Mouse (Mus musculus): ENCODE measurements around the gene Efcab6. TPM values are rescaled to one million over a fixed set of nuclear protein-coding genes. Genes with fewer than 3 reads are reported as not detected.

Efcab6 gene
- polyA plus RNA-seq, 1 experiment from 2014 or later, result not detected

DNA sequence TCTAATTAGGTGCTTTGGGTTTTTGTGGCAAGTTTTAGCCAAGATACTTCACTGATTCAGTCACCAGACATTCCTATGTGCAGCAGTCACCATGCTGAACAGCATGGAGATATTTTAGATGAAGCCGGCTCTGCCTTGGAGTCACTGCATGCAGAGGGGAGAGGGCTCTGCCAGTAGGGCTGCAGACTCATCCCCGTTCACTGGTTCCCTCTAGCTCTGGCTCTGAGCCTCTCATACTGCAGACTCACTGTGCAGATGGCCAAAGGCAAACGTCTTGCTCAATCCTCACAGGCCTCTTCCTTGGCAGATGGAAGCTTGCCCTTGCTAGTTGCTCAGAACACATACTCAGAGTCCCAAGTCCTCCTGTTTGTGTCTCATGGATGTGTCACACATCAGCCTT lies 139.8 kb downstream of the Efcab6 start:
- Histone ChIP-seq H3K27ac (ENCODE audit: low read depth) (no peak overlapping the region), H3K4me1 (ENCODE audit: insufficient read depth) (no peaks in the 10 kb centered on the region), H3K4me2 (ENCODE audit: low read depth, low read length) (no peak overlapping the region), H3K9ac (replicated peaks) (no peak overlapping the region), H3K27me3 (ENCODE audit: insufficient read depth, low read length) (no peaks in the 10 kb centered on the region), H3K4me3 (ENCODE audit: low read depth, low read length) (no peak overlapping the region), H3K9me3 (ENCODE audit: low read length) (no peaks in the 10 kb centered on the region), H3K36me3 (replicated peaks; ENCODE audit: insufficient read depth, low read length) (no peaks in the 10 kb centered on the region)
- WGBS (ENCODE audit: insufficient replicate concordance), result 59% methylated on average over 3 of the region's 3 CpGs
- ATAC-seq, result no peak
- DNase-seq, result no peak
- TF ChIP-seq CTCF (IDR thresholded peaks at IDR 0.05; ENCODE audit: low read depth) (no peak), EP300 (IDR thresholded peaks at IDR 0.05; ENCODE audit: low read depth) (no peak)

DNA sequence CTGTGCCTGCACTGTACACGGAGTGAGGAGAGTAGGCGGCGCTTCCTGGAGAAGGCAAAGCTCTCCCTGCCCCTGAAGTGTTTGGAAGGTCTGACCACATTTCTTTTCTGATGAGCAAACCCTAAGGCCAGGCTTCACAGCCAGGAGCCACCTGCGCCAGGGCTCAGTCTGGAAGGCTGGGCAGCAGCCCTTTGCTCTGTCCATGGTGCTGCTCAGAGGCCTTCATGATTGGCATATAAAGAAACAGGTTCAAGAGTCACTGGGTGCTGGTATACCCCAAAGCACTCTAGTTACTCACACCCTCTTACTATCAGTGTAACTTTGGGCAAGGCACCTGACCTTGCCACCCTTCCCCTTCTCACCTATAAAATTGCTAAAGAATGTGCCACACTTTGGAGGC lies 140.5 kb downstream of the Efcab6 start:
- Histone ChIP-seq H3K4me3 (ENCODE audit: low read depth, low read length) (no peak overlapping the region), H3K27me3 (ENCODE audit: insufficient read depth, low read length) (no peaks in the 10 kb centered on the region), H3K9ac (replicated peaks) (no peak overlapping the region), H3K36me3 (replicated peaks; ENCODE audit: insufficient read depth, low read length) (no peaks in the 10 kb centered on the region), H3K9me3 (ENCODE audit: low read length) (no peaks in the 10 kb centered on the region), H3K4me1 (ENCODE audit: insufficient read depth) (no peaks in the 10 kb centered on the region), H3K27ac (ENCODE audit: low read depth) (no peak overlapping the region), H3K4me2 (ENCODE audit: low read depth, low read length) (no peak overlapping the region)
- TF ChIP-seq CTCF (IDR thresholded peaks at IDR 0.05; ENCODE audit: low read depth), result no peak
- TF ChIP-seq EP300 (IDR thresholded peaks at IDR 0.05; ENCODE audit: low read depth), result no peak
- peak; percentile 18 for DNase-seq
- 24% methylated on average over 4 of the region's 4 CpGs for WGBS (ENCODE audit: insufficient replicate concordance)
- ATAC-seq, result no peak

- no peaks in the 10 kb centered on the region for H3K27me3 ChIP-seq (ENCODE audit: insufficient read depth, low read length)
- TF ChIP-seq CTCF (IDR thresholded peaks at IDR 0.05; ENCODE audit: low read depth) (no peak), EP300 (IDR thresholded peaks at IDR 0.05; ENCODE audit: low read depth) (no peak)
- DNase-seq, result no peak
- no peak overlapping the region for H3K9ac ChIP-seq (replicated peaks)
- no peak overlapping the region for H3K4me3 ChIP-seq (ENCODE audit: low read depth, low read length)
- H3K4me1 ChIP-seq (ENCODE audit: insufficient read depth), result no peaks in the 10 kb centered on the region
- H3K27ac ChIP-seq (ENCODE audit: low read depth), result no peak overlapping the region
- 74% methylated on average over 10 of the region's 10 CpGs for WGBS (ENCODE audit: insufficient replicate concordance)
- H3K9me3 ChIP-seq (ENCODE audit: low read length), result no peaks in the 10 kb centered on the region
- no peak overlapping the region for H3K4me2 ChIP-seq (ENCODE audit: low read depth, low read length)
- ATAC-seq, result no peak
- H3K36me3 ChIP-seq (replicated peaks; ENCODE audit: insufficient read depth, low read length), result no peaks in the 10 kb centered on the region
Measured at GRCm38 (mm10) chr15:83915376-83915775, 149.8 kb downstream of the Efcab6 start.

- no peak for DNase-seq
- H3K27ac ChIP-seq (ENCODE audit: low read depth), result no peak overlapping the region
- no peak overlapping the region for H3K9ac ChIP-seq (replicated peaks)
- TF ChIP-seq EP300 (IDR thresholded peaks at IDR 0.05; ENCODE audit: low read depth), result no peak
- TF ChIP-seq CTCF (IDR thresholded peaks at IDR 0.05; ENCODE audit: low read depth), result no peak
- no peak overlapping the region for H3K4me3 ChIP-seq (ENCODE audit: low read depth, low read length)
- H3K9me3 ChIP-seq (ENCODE audit: low read length), result no peaks in the 10 kb centered on the region
- H3K4me2 ChIP-seq (ENCODE audit: low read depth, low read length), result no peak overlapping the region
- no peak for ATAC-seq
- 81% methylated on average over 14 of the region's 14 CpGs for WGBS (ENCODE audit: insufficient replicate concordance)
- no peaks in the 10 kb centered on the region for H3K36me3 ChIP-seq (replicated peaks; ENCODE audit: insufficient read depth, low read length)
- H3K27me3 ChIP-seq (ENCODE audit: insufficient read depth, low read length), result no peaks in the 10 kb centered on the region
- H3K4me1 ChIP-seq (ENCODE audit: insufficient read depth), result no peaks in the 10 kb centered on the region
Measured at GRCm38 (mm10) chr15:83913028-83913714, 152.0 kb downstream of the Efcab6 start.

GRCm38 (mm10) chr15:83906472-83906871 lies 158.7 kb downstream of the Efcab6 start:
- Histone ChIP-seq H3K4me1 (ENCODE audit: insufficient read depth) (no peaks in the 10 kb centered on the region), H3K27ac (ENCODE audit: low read depth) (no peak overlapping the region), H3K36me3 (replicated peaks; ENCODE audit: insufficient read depth, low read length) (no peaks in the 10 kb centered on the region), H3K27me3 (ENCODE audit: insufficient read depth, low read length) (no peaks in the 10 kb centered on the region), H3K4me3 (ENCODE audit: low read depth, low read length) (no peak overlapping the region), H3K9ac (replicated peaks) (no peak overlapping the region), H3K9me3 (ENCODE audit: low read length) (no peaks in the 10 kb centered on the region), H3K4me2 (ENCODE audit: low read depth, low read length) (no peak overlapping the region)
- ATAC-seq, result no peak
- no peak for TF ChIP-seq EP300 (IDR thresholded peaks at IDR 0.05; ENCODE audit: low read depth)
- TF ChIP-seq CTCF (IDR thresholded peaks at IDR 0.05; ENCODE audit: low read depth), result no peak
- 80% methylated on average over 13 of the region's 13 CpGs for WGBS (ENCODE audit: insufficient replicate concordance)
- no peak for DNase-seq

- Histone ChIP-seq H3K9me3 (ENCODE audit: low read length) (no peaks in the 10 kb centered on the region), H3K9ac (replicated peaks) (no peak overlapping the region), H3K4me1 (ENCODE audit: insufficient read depth) (no peaks in the 10 kb centered on the region), H3K4me3 (ENCODE audit: low read depth, low read length) (no peak overlapping the region), H3K27ac (ENCODE audit: low read depth) (no peak overlapping the region), H3K4me2 (ENCODE audit: low read depth, low read length) (no peak overlapping the region), H3K36me3 (replicated peaks; ENCODE audit: insufficient read depth, low read length) (no peaks in the 10 kb centered on the region), H3K27me3 (ENCODE audit: insufficient read depth, low read length) (no peaks in the 10 kb centered on the region)
- DNase-seq (no peak), ATAC-seq (no peak)
- 57% methylated on average over 9 of the region's 9 CpGs for WGBS (ENCODE audit: insufficient replicate concordance)
- no peak for TF ChIP-seq CTCF (IDR thresholded peaks at IDR 0.05; ENCODE audit: low read depth)
- TF ChIP-seq EP300 (IDR thresholded peaks at IDR 0.05; ENCODE audit: low read depth), result no peak
Measured at GRCm38 (mm10) chr15:83897286-83897685, 167.9 kb downstream of the Efcab6 start.

Measured in liver, postnatal 0 days (tissue).